Mouse (Mus musculus): ENCODE data around the gene Prtg. TPM values are rescaled to one million over a fixed set of nuclear protein-coding genes. Genes with fewer than 3 reads are reported as not detected.

The Prtg gene
- total RNA-seq, 1 experiment from 2014 or later: 0.22 TPM

- no peak for DNase-seq
These were observed 56.3 kb downstream of the Prtg start for GRCm38 (mm10) chr9:72862955-72863354.

GRCm38 (mm10) chr9:72863773-72864172 lies 57.1 kb downstream of the Prtg start:
- no peak for DNase-seq

- DNase-seq: no peak
These were observed 60.8 kb downstream of the Prtg start for GRCm38 (mm10) chr9:72867434-72867833.

- no peak for DNase-seq
These were observed 62.1 kb downstream of the Prtg start for GRCm38 (mm10) chr9:72868774-72869173.

- no peak for DNase-seq
These were observed 65.0 kb downstream of the Prtg start for GRCm38 (mm10) chr9:72871506-72872297.

- no peak for DNase-seq
These were observed 65.8 kb downstream of the Prtg start for GRCm38 (mm10) chr9:72872298-72873130.

- DNase-seq: no peak
These were observed 69.2 kb downstream of the Prtg start for GRCm38 (mm10) chr9:72875878-72876277.

GRCm38 (mm10) chr9:72877905-72878304 lies 71.2 kb downstream of the Prtg start:
- no peak for DNase-seq

GRCm38 (mm10) chr9:72878656-72879055 lies 72.0 kb downstream of the Prtg start:
- no peak for DNase-seq

GRCm38 (mm10) chr9:72879601-72880000 lies 72.9 kb downstream of the Prtg start:
- DNase-seq: no peak

GRCm38 (mm10) chr9:72880225-72880960 lies 73.7 kb downstream of the Prtg start:
- peak; percentile 26 for DNase-seq

GRCm38 (mm10) chr9:72881026-72881768 lies 74.5 kb downstream of the Prtg start:
- DNase-seq: peak; percentile 57

- peak; percentile 61 for DNase-seq
These were observed 77.3 kb downstream of the Prtg start for GRCm38 (mm10) chr9:72883940-72884339.

GRCm38 (mm10) chr9:72889777-72890176 lies 83.1 kb downstream of the Prtg start:
- no peak for DNase-seq

GRCm38 (mm10) chr9:72890499-72891085 lies 83.9 kb downstream of the Prtg start:
- no peak for DNase-seq

- no peak for DNase-seq
These were observed 86.1 kb downstream of the Prtg start for GRCm38 (mm10) chr9:72892761-72893160.

- no peak for DNase-seq
These were observed 88.2 kb downstream of the Prtg start for GRCm38 (mm10) chr9:72894796-72895352.

- DNase-seq: no peak
These were observed 95.4 kb downstream of the Prtg start for GRCm38 (mm10) chr9:72902057-72902456.

- no peak for DNase-seq
These were observed 95.9 kb downstream of the Prtg start for GRCm38 (mm10) chr9:72902611-72903010.

- DNase-seq: no peak
These were observed 100.0 kb downstream of the Prtg start for GRCm38 (mm10) chr9:72906693-72907103.

- DNase-seq: no peak
These were observed 104.7 kb downstream of the Prtg start for GRCm38 (mm10) chr9:72911381-72911780.
